Mouse (Mus musculus) liver, embryonic 11.5 days (tissue): Measurements from ENCODE around the gene Dynlt1b. TPM values are rescaled to one million over a fixed set of nuclear protein-coding genes. Genes with fewer than 3 reads are reported as not detected.
A peak's percentile ranks its signal among the peaks of the same experiment; 100 is the strongest.
"Not testable (repeated sequence)": the region's sequence is repeated elsewhere in the genome, so short reads cannot be mapped to it uniquely, and the experiment has no call there.

Experiments used
- ATAC-seq: fragments of 200-750 bp; cut with Nextera tagmentation; replicated peaks from 2 replicates; pipeline ENCODE4 v1.8.0; 2017; ENCODE audit warnings: moderate number of reproducible peaks, mild to moderate bottlenecking, moderate TSS enrichment, moderate library complexity; ENCODE audit not compliant: low FRiP score
- DNase-seq: peaks from one replicate; pipeline ENCODE4 v3.0.0-alpha.2; 2017; ENCODE audit warnings: low spot score
- H3K27ac ChIP-seq: fragments of 300-500 bp; sonication (generic); 2 replicates; pipeline ENCODE4 v1.5.1; 2014; ENCODE audit warnings: mild to moderate bottlenecking, low read depth, low read length, control low read depth
- H3K27me3 ChIP-seq: fragments of 300-500 bp; sonication (generic); replicated peaks from 2 replicates; pipeline ENCODE4 v1.6.1; 2014; ENCODE audit warnings: low read length, mixed read lengths; ENCODE audit not compliant: control insufficient read depth, insufficient read depth
- H3K36me3 ChIP-seq: fragments of 300-500 bp; sonication (generic); 2 replicates; pipeline ENCODE4 v1.6.1; 2014; ENCODE audit warnings: mild to moderate bottlenecking, low read length, moderate library complexity, mixed read lengths; ENCODE audit not compliant: control insufficient read depth, insufficient read depth
- H3K4me1 ChIP-seq: fragments of 300-500 bp; sonication (generic); replicated peaks from 2 replicates; pipeline ENCODE4 v1.6.1; 2014; ENCODE audit warnings: low read length, mixed read lengths; ENCODE audit not compliant: control insufficient read depth, insufficient read depth
- H3K4me2 ChIP-seq: fragments of 300-500 bp; sonication (generic); 2 replicates; pipeline ENCODE4 v1.6.1; 2014; ENCODE audit warnings: mild to moderate bottlenecking, control low read depth, moderate library complexity
- H3K4me3 ChIP-seq: fragments of 300-500 bp; sonication (generic); 2 replicates; pipeline ENCODE4 v1.5.1; 2014; ENCODE audit warnings: low read depth, low read length, control low read depth
- H3K9ac ChIP-seq: fragments of 300-500 bp; sonication (generic); 2 replicates; pipeline ENCODE4 v1.6.1; 2014; ENCODE audit warnings: low read depth, low read length, control low read depth
- H3K9me3 ChIP-seq: fragments of 300-500 bp; sonication (generic); 2 replicates; pipeline ENCODE4 v1.6.1; 2016; ENCODE audit warnings: low read length, inconsistent platforms, mixed read lengths; ENCODE audit not compliant: control insufficient read depth
- WGBS: fragments of 180-500 bp; shearing (Covaris S2); extraction: QIAGEN DNeasy Blood & Tissue Kit; methylation state at CpG from one replicate; pipeline ENCODE4 v1.1.7; 2014; 5-methylcytosine and 5-hydroxymethylcytosine counted together
- polyA plus RNA-seq: library from polyadenylated mRNA; unstranded; fragments of >200 nt; fragmentation: Nextera tagmentation; extraction: Ambion mirVana; gene quantifications from 2 replicates; pipeline ENCODE4 v1.2.1, GENCODE M21; 2014

Dynlt1b gene
- polyA plus RNA-seq, 1 experiment from 2014 or later: 369 TPM

DNA sequence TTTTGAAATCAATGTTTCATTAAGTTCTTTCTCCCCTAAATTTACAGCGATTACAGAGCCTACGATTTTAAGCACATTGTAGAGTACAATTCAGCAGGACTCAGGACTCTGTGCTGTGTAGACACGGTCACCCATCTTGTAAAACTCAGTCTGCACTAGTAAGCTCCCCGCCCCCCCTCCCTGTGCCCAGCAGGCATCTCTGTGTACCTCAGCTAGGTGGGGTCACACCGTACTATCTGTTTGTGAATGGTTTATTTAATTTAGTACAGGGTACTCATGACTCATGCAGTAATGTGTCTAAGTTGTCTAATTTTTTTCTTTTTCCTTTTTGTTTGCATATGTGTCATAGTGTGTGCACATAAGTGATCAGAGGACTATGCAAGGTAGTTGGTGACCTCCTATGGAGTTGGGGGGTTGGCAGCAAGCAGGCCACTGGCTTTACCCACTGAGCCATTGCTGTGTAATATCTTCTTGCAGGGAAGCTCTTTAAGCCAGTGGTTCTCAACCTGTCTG, 31.2 kb downstream of the Dynlt1b start:
- DNase-seq, H3K9me3 ChIP-seq, ATAC-seq, H3K27me3 ChIP-seq, H3K27ac ChIP-seq, H3K4me2 ChIP-seq, H3K4me3 ChIP-seq, H3K9ac ChIP-seq, H3K36me3 ChIP-seq, H3K4me1 ChIP-seq: not testable (repeated sequence)
- 91% methylated on average over 5 of the region's 5 CpGs for WGBS

DNA sequence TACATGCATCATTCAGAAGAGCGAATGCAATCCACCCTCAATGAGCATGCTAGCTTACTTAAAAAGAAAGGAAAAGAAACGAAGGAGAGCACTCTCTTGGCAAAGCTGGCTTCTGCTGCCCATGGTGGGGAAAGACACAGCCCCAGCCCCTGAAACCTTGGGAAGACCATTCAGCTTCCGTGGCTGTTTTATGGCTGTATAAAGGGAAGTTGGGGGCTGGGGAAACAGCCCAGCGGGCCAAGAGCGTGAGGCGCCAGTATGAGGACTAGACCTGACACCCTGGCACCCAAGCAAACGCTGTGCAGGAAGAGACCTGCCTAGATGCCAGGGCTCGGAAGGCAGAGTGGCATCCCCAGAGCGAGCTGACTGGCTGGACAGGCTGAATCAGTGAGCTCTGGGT, 35.8 kb downstream of the Dynlt1b start:
- H3K4me3 ChIP-seq, H3K4me2 ChIP-seq, H3K4me1 ChIP-seq, H3K9ac ChIP-seq, ATAC-seq, H3K36me3 ChIP-seq, DNase-seq, H3K27me3 ChIP-seq, H3K9me3 ChIP-seq, H3K27ac ChIP-seq: not testable (repeated sequence)
- 85% methylated on average over 8 of the region's 9 CpGs for WGBS

DNA sequence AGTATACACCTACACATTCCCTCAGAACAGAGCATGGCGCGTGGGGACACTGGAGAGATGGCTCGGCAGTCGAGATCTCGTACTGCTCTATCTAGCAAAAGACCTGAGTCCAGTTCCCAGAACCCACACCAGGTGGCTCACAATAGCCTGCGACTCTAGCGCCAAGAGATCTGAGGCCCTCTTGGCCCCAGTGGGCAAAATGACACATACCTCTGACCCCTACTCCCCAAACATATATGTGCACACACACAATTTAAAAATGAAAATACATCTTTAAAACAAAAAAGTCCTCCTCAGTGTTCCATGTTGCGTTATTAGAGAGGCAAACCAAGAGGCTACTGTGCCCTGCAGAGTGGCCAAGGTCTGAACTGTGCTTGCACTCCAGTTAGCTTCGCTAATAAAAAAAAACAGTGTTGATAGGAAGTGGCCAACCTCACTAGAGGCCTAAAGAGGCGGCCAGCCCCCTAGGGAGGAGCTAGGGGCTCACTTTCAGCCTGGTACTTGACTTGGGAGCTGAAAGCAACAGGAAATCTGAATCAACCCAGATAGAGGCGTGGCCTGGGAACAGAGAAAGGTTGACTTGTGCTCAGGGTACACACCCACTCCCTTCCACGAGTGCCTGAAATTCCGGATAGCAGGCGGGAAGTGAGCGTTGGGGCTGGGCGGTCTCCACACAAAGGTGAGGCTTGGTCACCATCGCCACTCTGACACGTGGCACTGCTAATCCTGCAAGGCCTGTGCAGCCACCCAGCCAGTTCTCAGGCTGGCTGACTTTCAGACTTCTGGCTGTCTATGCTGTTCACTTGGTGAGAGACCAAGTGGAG, 37.9 kb downstream of the Dynlt1b start:
- not testable (repeated sequence) for H3K27me3 ChIP-seq, H3K36me3 ChIP-seq, H3K4me3 ChIP-seq, H3K9ac ChIP-seq, H3K27ac ChIP-seq, H3K9me3 ChIP-seq, H3K4me1 ChIP-seq
- ATAC-seq (peak; percentile 70), DNase-seq (peak; percentile 57)
- peak overlapping the region; percentile 18; the same call in 1 of the 2 replicates for H3K4me2 ChIP-seq
- WGBS: 46% methylated on average over 16 of the region's 18 CpGs

DNA sequence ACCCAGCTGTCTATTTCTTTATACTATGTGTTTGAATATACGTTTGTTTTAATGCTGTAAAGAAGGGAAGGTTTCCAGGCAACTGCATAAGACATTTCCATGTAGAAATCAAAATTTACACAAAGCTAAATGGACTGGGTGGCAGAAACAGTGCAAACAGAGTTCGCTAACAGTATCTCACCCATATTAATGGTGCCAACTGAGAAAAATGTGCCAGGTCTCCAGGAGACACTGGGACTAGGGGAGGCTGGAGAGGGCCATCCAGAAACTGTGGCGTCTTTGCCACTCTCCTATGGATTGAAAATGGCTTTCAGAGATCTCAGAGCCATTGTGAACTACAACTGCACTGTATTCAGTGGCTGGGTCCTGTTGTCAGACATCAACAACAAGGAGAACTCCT, 40.1 kb downstream of the Dynlt1b start:
- 92% methylated on average over 1 of the region's 3 CpGs for WGBS
- H3K9me3 ChIP-seq, H3K9ac ChIP-seq, H3K36me3 ChIP-seq, H3K27ac ChIP-seq, DNase-seq, H3K4me2 ChIP-seq, H3K27me3 ChIP-seq, H3K4me1 ChIP-seq, ATAC-seq, H3K4me3 ChIP-seq: not testable (repeated sequence)

DNA sequence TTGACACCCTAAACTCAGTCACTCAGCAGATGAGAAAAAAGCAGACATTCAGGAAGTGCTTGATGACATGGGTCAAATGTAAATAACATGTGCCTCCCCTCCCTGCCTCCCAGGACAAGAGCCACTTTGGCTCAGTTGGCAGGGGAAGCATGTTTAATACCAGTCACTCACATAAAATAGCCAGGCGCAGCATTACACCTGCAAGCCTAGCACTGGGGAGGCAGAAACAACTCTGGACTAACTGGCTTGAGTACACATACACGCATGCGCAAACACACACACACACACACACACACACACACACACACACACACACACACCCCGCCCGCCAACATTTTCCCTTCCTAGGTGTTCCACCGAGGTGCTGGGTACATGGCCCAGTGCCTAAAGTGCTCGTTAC, 40.8 kb downstream of the Dynlt1b start:
- not testable (repeated sequence) for H3K9ac ChIP-seq, H3K4me1 ChIP-seq, DNase-seq, H3K9me3 ChIP-seq, H3K27me3 ChIP-seq, H3K27ac ChIP-seq, H3K36me3 ChIP-seq, ATAC-seq, H3K4me3 ChIP-seq, H3K4me2 ChIP-seq
- 98% methylated on average over 5 of the region's 7 CpGs for WGBS

DNA sequence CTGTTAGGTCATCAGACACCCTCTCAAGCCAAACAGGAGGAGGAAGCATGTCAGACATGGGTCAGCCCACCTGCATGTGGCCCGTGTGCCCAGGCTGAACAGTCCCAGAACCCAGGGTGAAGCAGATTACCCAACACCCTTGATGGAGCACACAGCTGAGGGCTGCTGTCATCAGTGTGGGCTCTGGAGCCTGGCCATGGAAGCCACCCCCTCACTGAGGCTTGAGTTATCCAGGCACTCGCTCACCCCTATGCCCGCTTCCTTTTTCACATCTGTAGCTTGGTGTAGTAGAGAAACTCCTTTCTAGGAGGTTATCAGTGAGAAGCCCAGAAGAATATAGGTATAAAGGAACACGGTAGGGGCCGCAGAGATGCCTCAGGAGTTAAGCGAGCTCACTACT, 45.4 kb downstream of the Dynlt1b start:
- not testable (repeated sequence) for H3K9ac ChIP-seq, H3K27me3 ChIP-seq, H3K27ac ChIP-seq, H3K4me2 ChIP-seq, H3K4me3 ChIP-seq, H3K36me3 ChIP-seq, DNase-seq, ATAC-seq, H3K9me3 ChIP-seq, H3K4me1 ChIP-seq
- WGBS: 87% methylated on average over 6 of the region's 6 CpGs

DNA sequence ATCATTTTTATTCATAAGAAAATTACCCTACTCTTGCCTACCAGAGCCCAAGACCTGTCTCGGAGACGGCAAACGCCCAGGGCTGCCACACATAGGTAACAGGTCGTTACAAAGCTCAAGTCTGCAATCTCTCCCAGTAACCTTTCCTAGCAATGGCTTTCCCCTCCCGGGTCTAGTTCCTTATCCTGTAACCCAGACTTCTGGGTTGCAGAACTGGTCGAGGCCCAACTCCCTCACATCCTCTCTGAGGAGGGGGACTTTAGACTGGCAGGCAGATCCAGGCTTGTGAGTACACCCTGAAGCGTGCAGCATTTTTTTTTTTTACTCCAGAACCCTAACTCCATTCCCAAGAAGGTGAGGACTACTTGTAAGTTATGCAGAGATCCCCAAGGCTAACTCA, 46.0 kb downstream of the Dynlt1b start:
- H3K4me1 ChIP-seq, DNase-seq, H3K36me3 ChIP-seq, H3K9ac ChIP-seq, H3K27ac ChIP-seq, ATAC-seq, H3K9me3 ChIP-seq, H3K27me3 ChIP-seq: not testable (repeated sequence)
- 54% methylated on average over 7 of the region's 7 CpGs for whole genome bisulfite sequencing
- Histone ChIP-seq H3K4me2 (peak overlapping the region; percentile 83), H3K4me3 (peak overlapping the region; percentile 57)

DNA sequence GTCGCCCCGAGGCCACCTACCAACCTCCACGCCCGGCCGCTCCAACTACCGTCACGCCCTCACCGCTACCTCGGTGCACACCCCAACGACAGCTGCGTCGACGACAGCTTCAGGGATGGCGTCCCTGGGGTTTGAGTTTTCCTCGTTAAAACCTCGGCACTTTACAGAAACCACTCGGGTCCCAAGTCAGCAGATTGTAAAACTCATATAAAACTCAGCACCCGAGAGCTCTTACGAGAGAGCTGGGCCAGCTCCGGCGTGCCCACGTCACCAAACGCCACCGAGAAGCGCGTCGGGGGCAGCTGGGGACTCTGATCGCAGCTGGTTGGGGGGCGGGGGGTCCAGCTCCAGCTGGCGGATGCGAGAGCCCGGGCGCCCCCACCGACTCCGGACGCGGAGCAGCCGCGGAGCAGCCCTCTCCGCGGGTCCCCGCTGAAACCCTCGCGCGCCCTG, 46.6 kb downstream of the Dynlt1b start:
- Histone ChIP-seq H3K4me3 (peak overlapping the region; percentile 57), H3K4me2 (peak overlapping the region; percentile 83), H3K9ac (peak overlapping the region; percentile 55)
- peak; percentile 82 for DNase-seq
- not testable (repeated sequence) for H3K9me3 ChIP-seq, H3K27me3 ChIP-seq, H3K27ac ChIP-seq, H3K36me3 ChIP-seq, H3K4me1 ChIP-seq
- peak; percentile 44 for ATAC-seq
- WGBS: under 1% methylated on average over 45 of the region's 45 CpGs

DNA sequence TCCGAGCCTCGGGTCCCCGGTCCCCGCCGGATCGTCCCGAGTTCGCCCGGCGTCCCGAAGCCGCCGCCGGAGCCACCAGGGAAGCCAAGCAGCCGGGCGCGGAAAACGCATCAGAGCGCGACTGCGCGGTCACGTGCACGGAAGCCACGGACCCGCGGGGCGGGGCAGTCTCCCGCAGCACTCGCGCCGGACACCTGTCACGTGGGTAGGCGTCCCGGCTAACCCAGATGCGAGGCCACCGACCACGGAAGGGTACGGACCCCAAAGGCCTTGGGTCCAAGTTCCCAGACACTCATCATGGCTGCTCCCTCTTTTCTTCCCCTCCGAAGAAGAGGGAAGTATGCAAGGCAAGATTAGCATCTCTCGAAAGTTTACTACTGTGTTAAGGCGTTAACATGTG, 47.1 kb downstream of the Dynlt1b start:
- ATAC-seq: peak; percentile 72
- H3K9me3 ChIP-seq, H3K4me1 ChIP-seq, H3K27me3 ChIP-seq, H3K36me3 ChIP-seq, H3K27ac ChIP-seq: not testable (repeated sequence)
- Histone ChIP-seq H3K4me3 (peak overlapping the region; percentile 57), H3K9ac (peak overlapping the region; percentile 55), H3K4me2 (peak overlapping the region; percentile 83)
- 1% methylated on average over 32 of the region's 42 CpGs for WGBS
- peak; percentile 77 for DNase-seq
